Mouse (Mus musculus) spleen, postnatal 14 days (tissue): ENCODE measurements around the gene P4htm.

Experiments
- DNase-seq, 2 experiments: peaks; one replicate each; pipeline ENCODE4 v3.0.0; 2021 to 2022; ENCODE audit warnings: low spot score in 2 of 2

P4htm gene

DNA sequence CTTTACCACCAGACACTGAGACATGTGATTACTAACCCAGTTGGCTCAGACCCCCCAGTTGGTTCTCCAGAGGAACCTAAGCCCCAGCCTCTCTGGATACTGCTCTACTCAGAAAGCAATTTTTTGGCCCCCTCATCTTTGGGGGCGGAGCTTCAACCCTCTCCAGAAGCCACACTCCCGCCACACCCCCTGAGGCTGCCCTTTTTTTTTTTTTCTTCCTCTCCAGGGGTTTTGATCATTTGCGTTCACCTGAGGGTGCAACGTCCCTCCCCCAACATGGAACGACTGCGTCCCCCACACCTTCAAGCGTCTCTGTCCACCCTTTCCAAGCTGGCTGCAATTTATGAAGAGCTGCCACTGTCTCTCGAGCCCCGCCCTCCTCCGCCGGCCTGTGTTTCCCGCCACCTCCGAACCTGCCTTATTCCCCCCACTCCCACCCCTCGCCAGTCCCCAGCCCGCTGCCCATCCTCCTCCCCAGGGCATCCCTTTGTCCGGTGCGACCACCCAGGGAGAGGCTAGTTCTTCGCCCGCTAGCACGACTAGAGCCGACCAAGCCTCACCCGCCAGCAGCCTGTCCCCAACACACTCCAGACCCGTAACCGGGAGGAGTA is 19.4 kb downstream of the P4htm start:
- DNase-seq: no peak

DNA sequence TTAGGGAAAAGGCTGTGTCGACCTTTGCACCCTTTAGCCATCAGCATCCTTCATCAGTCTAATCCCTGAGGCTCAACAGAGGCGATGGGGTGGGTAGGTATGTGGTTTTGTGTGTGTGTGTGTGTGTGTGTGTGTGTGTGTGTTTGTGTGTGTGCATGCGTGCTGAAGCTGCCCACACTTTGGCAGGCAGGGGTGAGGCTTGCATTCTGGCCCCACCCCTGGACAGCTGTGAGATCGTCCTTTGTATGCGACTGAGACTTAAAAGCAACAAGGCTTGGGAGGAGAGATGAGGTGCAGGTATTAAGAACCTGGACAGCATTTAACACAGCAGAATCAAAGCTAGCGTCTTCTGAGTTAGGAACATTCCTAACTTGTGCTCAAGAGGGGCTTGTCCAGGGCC is 20.4 kb downstream of the P4htm start:
- DNase-seq: no peak

DNA sequence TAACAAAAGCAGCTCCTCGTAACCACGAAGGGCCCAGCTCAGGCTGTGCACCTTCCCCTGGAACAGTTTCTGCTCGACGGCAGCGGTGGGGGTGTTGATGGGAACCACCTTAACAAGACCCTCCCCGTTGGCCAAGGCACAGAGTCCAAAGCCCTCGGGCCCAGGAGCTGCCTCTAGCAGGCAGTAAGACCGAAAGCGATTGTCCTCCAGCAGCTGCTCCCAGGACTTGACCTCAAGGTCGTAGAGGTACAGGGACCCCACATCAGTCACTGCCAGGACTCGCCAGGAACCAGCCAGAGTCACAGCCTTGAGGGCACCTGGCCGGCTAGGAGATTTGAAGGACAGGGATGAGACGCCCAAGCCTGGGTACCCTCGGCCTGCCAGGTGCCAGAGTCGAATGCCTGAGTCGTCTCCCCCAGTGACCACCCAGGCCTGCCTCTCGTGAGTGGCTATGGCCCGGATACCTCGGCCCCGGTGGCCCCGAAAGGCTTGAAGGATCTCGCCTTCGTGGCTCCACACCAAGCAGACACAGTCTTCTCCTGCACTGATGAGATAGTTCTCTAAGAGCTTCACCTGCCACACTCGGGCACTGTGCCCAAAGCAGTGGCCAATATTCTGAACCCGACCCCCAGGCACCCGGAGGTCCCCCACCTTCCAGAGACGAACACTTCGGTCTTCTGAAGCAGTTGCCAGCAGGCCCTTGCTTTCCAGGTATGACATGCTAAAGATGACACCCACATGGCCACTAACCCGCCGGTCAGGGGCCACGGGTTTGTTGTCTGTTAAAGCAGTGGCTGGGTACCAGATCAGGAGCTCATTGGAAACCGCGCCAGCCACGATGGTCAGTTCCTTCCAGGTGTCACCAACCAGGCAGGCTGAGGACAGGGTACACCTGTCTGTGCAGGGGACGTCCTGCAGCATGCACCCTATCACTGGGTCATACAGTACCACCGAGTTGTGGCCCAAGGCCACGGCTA is 21.9 kb downstream of the P4htm start:
- DNase-seq: no peak

DNA sequence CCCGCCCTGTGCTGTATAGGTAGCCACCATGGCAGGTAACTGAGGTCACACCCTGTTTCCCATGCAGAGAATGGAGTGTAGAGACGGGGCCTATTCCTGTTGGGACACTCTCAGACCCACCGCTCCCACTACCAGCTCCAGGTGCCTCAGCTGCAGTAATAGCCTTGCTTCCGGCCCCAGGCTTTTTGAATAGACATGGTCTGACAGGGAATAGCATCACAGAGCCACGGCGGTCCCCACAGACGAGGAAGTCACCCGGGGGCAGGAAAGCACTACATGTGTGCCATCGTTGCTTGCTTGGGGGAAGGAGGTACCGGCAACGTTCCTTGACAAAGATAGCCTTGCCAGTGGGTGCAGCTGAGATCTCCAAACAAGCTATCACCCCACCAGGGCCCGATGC is 22.5 kb downstream of the P4htm start:
- no peak for DNase-seq

DNA sequence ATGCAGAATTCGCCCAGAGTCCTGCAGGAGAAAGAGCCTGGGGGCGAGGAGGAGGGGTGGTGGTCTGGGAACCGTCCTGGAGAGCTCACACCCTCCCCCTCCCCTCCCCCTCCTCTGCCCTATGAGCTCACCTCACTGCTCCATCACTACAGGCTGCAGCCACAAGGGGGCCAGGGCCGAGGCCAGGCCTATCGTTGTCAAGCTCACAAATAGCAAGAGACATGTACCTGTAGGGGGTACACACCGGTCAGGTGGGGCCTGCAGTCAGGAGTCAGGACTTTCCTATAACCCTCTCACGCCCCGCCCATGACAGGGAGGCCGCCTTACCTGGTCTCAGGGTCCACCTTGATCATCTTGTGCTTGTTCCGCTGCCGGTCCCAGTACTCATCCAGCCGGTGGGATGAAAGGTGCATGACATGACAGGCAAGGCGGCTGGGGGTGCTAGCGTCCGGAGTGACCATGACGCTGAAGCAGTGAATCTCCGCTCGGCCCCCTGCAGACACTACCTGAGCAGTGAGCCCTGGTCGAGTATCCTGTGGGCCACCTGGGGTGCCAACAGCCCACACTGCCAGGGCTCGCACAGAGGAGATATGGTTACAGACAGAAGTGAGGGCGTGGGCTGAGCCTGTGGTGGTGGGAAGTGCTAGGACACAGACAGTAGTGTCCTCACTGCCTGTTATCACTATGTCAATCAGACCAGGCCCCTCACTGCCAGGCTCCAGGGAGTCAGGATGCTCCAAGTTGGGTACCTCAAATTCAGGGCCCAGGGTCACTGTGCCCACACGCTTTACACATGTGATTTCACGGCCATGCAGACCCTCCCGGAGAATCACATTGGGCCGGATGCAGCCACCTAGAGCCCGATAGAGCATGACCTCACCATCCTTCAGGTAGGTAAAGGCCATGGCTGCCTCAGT is 23.4 kb downstream of the P4htm start:
- peak in 1 of 2 experiments; percentile 56 for DNase-seq

DNA sequence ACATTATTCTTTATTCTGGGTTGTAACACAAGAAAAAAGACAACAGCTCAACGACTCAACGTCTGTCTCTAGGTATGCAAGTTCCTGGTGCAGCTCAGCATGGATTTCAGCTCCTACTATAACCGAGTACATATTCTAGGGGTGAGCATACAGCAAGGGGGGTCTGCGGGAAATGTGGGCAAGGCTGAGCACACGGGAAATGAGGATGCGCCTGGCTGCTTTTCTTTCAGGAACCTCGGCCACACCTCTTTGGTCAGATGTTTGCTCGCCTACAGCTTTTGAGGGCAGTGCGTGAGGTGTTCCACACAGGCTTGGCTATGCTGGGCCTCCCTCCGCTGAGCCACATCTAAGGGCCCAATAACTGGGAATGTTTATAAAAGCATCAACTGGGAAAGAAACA is 25.1 kb downstream of the P4htm start:
- no peak for DNase-seq

DNA sequence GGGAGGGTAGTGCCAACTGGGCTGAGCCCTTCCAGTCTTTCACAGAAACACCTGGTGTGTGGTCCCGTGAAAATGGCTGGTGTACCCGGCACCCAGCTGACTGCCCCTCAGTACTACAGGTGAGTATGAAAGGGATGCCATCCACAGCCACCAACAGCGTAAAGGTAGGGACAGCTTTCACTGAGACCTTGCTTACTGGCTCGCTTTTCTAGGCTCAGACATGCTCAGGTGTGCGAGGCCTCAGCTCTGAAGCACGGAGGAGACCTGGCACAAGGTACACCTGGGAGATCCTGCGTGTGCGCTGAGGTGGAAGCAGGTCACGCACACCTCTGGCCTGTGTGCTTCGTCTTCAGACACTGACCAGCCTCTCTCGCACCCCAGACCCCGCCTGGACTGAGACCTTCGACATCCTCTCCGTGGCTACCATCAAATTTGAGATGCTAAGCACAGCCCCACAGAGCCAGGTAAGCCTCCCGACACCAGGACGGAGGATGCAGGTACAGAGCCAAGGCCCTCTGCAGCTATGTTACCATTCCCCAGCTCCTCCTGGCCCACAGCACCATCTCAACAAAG is 26.0 kb downstream of the P4htm start:
- no peak for DNase-seq

DNA sequence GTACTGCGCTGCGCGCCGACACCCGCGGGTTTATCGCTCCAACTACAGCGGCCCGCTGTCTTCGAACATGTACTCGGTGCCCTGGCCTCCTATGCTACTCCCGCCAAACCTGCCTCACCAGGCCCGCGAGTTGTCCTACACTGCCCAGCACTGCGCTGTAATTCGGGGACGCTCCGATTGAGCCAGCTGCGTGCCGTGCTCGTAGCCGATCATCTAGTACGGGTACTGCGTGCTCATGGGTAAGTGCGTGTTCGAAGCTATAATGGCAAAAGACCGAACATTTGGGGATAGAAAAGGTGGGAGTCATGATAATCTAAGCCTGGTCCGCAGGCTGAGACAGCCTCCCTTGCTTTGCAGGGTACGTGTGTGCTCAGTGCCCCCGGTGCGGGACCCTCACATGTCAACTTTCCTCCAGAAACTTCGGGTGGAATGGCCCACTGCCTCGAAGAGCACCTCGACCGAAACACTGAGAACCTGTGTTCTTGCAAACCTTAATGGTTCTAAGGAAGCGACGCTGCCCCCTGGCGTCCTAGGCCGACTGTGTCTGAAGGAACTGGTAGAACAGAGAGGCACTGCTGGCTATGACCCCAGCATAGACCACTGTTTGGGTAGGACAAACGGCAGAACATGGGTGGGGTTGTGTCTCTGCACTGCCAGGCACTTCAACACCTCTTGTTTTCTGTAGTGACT is 27.1 kb downstream of the P4htm start:
- DNase-seq: peak; percentile 79 to 87

DNA sequence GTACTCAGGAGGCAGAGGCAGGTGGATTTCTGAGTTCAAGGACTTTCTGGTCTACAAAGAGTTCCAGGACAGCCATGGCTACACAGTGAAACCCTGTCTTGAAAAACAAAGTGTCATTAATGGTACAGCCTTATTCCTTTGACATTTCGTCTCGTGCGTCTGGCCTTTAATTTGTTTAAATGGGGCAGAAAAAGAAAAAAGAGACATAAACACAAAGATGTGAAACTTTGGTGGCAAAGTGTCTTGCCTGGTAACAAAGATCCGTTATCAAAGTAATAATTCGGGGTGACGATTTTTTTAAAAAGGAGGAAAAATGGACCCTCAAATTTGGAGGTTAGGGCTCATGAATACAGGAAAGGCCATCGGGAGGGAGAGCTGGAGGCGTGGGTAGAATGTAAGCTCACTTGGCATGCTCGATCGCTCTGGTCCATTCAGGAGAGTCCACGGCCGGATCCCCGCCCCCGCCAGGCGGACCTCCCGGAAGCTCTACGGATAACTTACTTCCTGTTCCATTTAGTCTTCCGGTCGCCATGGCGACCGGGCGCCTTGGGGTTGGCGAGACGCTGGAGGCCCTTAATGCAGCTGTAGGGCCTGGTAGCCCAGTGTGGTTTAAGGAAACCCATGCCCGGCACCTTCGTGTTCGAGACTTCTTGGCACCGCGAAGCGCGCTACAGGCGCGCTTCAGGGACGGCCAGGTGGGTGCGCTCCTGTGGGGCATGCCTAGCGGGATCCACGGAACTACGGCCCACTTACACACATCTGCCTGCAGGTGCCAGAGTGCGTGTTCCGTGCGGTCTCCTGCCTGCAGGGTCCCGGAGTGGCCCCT is 27.9 kb downstream of the P4htm start, which contains the start of gene Dalrd3:
Dalrd3 (plus strand) TSS at position 506 of the 826 bp plus-strand sequence.
- peak; percentile 73 to 78 for DNase-seq

DNA sequence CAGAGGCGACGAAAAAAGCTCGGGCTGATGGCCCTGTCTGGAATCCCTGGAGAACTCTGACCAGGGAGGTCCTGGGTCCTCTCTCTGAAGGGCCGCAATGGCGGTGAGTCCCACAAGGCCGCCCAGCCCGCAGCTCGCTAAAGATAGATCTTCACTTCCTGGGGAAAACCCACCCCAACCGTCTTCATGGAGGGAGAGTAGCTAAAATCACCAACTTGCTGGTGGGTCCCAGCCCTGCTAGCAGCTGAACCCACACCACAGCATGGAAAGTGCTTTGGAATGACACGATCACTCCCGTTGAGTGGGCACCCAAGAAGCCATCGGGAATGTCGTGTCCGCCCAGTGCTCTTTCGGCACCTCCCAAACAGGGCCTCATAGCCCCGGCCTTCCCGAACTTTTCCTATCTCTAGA is 29.0 kb downstream of the P4htm start:
- DNase-seq: no peak

DNA sequence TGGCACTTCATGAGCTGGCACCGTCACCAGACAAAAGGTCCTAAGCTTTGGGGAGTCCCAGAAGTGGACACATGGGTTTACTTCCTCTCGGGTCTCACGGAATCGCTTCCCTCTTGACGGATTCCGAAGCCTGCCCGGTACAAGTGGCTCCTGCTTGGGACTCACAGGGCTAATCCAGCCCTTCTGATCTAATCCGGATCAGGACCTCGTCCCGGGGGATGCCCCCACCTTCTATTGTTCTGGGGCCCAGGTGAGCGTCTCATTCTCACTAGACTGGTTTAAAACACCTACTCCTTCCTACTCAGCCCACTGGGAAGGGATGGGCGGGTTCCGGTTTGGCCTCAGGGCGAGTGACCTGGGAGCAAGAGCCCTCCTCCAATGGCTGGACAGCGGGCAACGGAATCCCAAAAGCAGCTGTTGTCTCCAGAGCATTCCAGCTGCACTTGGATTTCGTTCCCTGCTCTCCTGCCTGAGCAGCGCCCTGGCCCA is 29.5 kb downstream of the P4htm start:
- DNase-seq: no peak

DNA sequence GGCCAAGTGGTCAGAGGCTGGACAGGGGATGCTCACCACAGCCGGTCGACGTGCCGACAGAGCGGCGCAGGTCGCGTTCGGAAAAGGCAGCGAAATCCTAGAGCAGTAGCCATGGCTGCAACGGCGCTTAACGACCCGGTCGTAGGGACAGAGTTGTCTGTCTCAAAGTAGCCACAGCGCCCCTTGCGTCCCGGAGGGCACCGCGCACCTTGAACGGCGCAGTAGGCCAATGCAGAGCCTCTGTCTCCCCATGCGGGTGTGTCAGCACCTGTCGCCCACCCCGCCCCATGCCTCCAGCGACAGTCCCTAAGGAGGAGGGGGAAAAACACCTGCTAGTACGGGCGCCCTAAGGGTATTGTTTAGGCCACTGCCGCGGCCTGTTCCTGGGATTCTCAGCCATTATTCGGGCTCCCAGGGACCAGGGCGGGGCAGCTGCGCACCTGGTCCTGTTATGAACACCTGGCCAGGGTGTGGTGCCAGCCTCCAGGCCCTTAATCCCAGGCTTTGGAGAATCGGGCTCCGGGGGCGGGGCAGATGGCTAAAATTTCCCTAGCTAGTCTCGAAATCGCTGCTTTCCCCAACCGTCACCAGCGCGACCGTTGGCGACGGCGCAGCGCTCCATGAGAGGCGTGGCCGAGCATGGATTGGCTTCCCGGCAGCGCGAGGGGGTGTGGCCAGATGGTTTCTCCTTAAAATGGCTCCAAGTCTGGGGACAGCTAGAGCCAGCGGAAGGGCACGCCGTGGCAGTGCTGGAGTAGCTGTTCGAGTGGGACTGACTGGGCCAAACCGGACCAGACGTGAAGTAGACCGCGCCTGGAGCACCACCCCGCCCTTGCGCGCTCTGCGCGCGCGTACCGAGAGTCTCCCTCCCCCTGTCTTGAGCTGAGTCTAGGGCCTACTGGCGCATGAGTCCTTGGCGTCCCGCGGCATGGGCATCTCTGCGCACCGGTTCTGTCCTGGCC is 30.4 kb downstream of the P4htm start, which contains the start of gene Ndufaf3:
Ndufaf3 (minus strand) TSS at position 620 of the 962 bp plus-strand sequence.
- DNase-seq: peak; percentile 96 to 97

DNA sequence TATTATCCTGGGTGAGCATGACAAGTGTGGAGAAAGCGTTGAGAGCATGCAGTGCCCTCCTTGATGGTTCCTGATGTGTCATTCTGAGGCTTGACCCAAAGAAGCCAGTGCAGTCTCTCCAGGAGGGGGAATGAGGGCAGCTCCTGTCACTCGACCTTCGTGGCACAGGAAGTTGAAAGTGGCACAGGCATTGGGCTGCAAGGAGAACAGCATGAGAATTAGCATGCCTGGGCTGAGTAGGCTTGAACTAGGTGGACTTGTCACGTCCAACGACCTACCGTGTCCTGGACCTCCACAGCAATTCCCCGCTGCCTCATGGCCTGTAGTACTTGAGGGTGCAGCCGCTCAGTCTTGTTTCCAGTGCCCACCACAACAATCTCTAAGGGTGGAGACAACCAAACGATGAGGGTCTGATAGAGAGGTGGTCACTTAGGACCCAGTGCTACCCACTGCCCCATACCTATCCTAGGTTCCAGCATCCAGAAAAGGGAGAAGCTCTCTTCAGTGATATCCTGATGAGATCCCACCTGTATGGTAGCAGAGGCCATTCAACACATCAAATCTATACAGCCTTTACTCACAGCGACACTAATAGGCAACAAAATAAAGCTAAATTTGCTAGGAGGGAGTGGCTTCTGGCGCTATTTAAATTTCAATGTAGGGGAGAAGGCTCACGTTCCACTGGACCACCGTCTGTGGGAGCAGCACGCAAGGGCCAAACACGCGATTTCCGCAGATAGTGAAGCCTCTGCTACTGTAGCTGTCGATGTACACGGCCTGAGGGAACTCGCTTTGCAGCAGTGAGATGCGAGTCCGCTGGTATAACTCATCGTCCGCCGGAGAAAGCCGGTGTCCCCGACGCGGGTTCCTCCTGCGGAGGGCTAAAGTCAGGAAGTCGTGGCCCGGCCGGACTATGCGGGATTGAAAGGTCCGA is 31.3 kb downstream of the P4htm start:
- no peak for DNase-seq

DNA sequence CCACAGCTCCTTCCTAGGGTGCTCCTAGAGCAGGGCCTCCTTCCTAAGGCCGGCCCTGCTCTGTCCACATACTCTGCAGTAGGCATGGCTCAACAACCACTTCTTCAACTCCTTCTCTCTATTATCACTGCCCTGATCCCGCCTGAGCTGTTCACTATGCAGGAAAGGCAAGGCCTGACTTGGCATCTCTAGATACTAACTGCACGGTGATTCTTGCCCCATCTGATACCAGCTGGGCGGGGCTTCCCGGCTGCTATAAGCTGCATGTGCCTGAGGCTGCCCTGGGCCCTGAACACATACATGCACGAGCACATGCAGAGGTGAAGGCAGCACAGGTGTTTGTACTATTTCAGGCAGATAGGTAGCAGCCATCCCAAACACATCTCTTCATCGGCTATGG is 33.3 kb downstream of the P4htm start:
- DNase-seq: no peak

DNA sequence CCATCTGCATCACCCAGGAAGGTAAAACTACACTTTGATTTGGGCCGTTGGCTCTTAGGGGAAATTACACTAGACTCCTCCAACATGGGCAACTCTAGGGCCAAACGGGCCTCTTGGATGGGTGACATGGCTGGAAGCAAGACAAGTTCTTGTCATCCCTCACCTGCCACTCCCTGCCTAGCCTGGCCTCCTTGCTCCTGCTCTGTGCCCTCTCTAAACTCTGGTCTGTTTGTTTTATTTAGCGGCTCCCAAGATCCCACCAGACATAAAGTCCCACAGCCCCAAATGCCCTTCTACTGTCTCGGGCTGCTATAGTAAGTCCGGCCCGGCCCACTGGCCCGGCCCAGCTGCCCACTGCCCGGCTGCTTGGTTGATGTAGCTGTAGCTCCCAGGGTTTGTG is 33.8 kb downstream of the P4htm start:
- no peak for DNase-seq

DNA sequence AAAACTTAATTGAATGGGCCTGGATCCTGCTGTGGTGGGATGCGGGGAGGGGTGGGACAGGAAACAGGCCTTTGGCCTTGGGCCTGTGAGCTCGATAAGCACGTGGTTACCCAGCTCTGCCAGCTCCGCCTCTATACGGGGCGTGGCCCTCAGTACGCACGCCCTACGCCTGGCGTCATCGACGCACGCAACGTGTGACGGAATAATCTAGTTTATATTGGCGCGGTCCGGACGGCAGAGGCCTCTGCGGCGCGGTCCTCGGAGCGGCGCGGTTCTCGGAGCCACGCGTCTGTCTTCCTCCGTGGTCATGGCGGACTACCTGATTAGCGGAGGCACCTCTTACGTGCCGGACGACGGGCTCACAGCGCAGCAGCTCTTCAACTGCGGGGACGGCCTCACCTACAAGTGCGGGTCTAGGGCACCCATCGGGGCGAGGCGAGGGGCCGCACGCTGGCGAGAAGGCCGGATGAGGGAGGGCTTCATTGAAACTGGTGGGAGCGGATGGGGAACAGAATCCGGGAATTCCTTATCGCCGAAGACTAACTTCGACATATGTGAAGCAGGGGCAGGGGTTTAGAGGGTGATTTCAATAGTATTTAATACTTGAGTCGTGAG is 37.1 kb downstream of the P4htm start, which contains the start of gene Impdh2:
Impdh2 (plus strand) TSS at position 60 of the 615 bp plus-strand sequence.
- peak; percentile 88 to 93 for DNase-seq

DNA sequence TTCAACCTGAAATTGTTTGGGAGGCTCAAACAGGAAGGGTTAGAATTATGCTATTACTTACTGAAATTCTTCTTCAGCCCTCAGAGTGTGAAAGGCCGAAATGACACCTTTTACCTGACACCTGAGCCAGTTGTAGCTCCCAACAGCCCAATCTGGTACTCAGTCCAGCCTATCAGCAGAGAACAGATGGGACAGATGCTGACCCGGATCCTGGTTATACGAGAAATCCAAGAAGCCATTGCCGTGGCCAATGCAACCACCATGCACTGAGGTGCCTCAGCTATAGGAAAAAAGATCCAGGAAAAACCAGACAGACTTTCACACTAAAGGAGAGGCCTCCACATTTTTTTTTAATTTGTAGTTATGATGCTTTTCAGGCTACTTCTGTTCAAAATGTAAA is 38.3 kb downstream of the P4htm start:
- no peak for DNase-seq
